Mouse (Mus musculus) forebrain, embryonic 11.5 days (tissue): ENCODE measurements at regions not wholly inside any gene's neighbourhood (a gene's known extent, or its start where the extent isn't known, plus 50 kb on each side); places are given as distances from the start of the nearest gene placed in this dataset.
A peak's percentile ranks its signal among the peaks of the same experiment; 100 is the strongest.
"Not testable (repeated sequence)": the region's sequence is repeated elsewhere in the genome, so short reads cannot be mapped to it uniquely, and the experiment has no call there.

Experiments
- ATAC-seq: fragments of 200-750 bp; cut with Nextera tagmentation; replicated peaks from 2 replicates; pipeline ENCODE4 v1.8.0; 2017; ENCODE audit warnings: moderate TSS enrichment; ENCODE audit not compliant: low FRiP score
- DNase-seq: peaks from one replicate; pipeline ENCODE4 v3.0.0-alpha.2; 2017; ENCODE audit warnings: low spot score
- H3K27ac ChIP-seq: fragments of 300-500 bp; sonication (generic); 2 replicates; pipeline ENCODE4 v1.5.1; 2014; ENCODE audit warnings: low read depth, low read length
- H3K27me3 ChIP-seq: fragments of 300-500 bp; sonication (generic); 2 replicates; pipeline ENCODE4 v1.6.1; 2014; ENCODE audit warnings: mild to moderate bottlenecking, low read length, mixed read lengths; ENCODE audit not compliant: control insufficient read depth, insufficient read depth
- H3K36me3 ChIP-seq: fragments of 300-500 bp; sonication (generic); 2 replicates; pipeline ENCODE4 v1.6.1; 2014; ENCODE audit warnings: mild to moderate bottlenecking, low read length, moderate library complexity, mixed read lengths; ENCODE audit not compliant: control insufficient read depth, insufficient read depth
- H3K4me1 ChIP-seq: fragments of 300-500 bp; sonication (generic); replicated peaks from 2 replicates; pipeline ENCODE4 v1.6.1; 2014; ENCODE audit warnings: low read length, mixed read lengths; ENCODE audit not compliant: control insufficient read depth, insufficient read depth
- H3K4me2 ChIP-seq: fragments of 300-500 bp; sonication (generic); 2 replicates; pipeline ENCODE4 v1.6.1; 2014; ENCODE audit warnings: low read depth, mild to moderate bottlenecking, low read length, moderate library complexity, mixed read lengths; ENCODE audit not compliant: severe bottlenecking
- H3K4me3 ChIP-seq: fragments of 300-500 bp; sonication (generic); 2 replicates; pipeline ENCODE4 v1.5.1; 2014; ENCODE audit warnings: low read depth, low read length
- H3K9ac ChIP-seq: fragments of 300-500 bp; sonication (generic); 2 replicates; pipeline ENCODE4 v1.6.1; 2014; ENCODE audit warnings: low read length
- H3K9me3 ChIP-seq: fragments of 300-500 bp; sonication (generic); 2 replicates; pipeline ENCODE4 v1.6.1; 2016; ENCODE audit warnings: low read length, mixed read lengths; ENCODE audit not compliant: control insufficient read depth
- WGBS: fragments of 180-500 bp; shearing (Covaris S2); extraction: QIAGEN DNeasy Blood & Tissue Kit; methylation state at CpG from one replicate; pipeline ENCODE4 v1.1.7; 2014; 5-methylcytosine and 5-hydroxymethylcytosine counted together

DNA sequence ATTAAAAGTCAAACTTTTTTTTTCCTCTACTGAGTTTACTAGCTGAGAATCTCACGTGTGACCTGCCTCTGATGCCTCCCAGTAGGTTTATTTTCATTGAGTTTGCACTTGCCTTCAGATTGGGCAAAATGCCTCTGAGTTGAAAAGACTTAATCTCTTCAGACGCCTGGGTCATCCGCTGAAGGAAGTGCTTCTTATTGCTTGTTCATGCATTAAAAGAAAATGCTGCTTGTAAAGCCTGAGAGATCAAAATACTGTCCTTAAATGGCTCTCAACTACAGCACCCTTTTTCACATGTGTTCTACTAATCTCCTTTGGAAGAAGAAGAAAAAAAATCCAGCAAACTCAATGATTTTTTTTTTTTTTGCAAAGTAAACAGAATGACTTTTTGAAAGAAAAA, 351.5 kb downstream of the Kcnh5 start:
- WGBS: 22% methylated on average over 3 of the region's 3 CpGs
- Histone ChIP-seq H3K36me3 (no peaks in the 10 kb centered on the region), H3K27ac (no peak overlapping the region), H3K27me3 (no peaks in the 10 kb centered on the region), H3K4me1 (no peaks in the 10 kb centered on the region), H3K4me2 (no peak overlapping the region), H3K9ac (no peak overlapping the region), H3K9me3 (no peaks in the 10 kb centered on the region), H3K4me3 (no peak overlapping the region)
- ATAC-seq: no peak
- DNase-seq: no peak

- Histone ChIP-seq H3K9ac (no peak overlapping the region), H3K9me3 (no peaks in the 10 kb centered on the region), H3K4me3 (no peak overlapping the region), H3K27me3 (no peaks in the 10 kb centered on the region), H3K27ac (no peak overlapping the region), H3K4me1 (no peaks in the 10 kb centered on the region), H3K36me3 (no peaks in the 10 kb centered on the region), H3K4me2 (no peak overlapping the region)
- DNase-seq (no peak), ATAC-seq (no peak)
- 63% methylated on average over 3 of the region's 3 CpGs for WGBS
Observed at GRCm38 (mm10) chr12:74824735-74825494, 352.2 kb downstream of the Kcnh5 start.

DNA sequence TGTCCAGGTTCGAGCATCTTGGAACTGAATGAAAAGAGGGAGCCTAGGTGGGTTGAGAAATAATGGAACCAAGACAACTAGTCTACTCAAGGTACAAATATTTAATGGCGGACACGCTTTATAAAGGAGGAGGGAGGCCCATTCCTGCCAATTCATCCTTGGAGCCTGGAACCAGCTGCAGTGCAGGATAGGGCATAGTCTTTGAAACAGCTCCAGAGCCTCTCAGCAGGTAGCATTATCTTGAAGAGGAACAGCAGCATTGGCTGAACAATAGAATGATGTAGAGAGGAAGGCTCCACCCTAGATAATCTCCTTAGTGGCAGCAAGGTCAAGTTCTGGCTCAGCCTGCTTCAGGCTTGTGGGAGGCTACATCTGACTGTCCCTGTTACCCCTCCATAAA, 361.0 kb downstream of the Kcnh5 start:
- not testable (repeated sequence) for H3K27me3 ChIP-seq, DNase-seq, H3K4me2 ChIP-seq, H3K4me3 ChIP-seq, H3K9ac ChIP-seq, H3K9me3 ChIP-seq, ATAC-seq, H3K27ac ChIP-seq, H3K4me1 ChIP-seq, H3K36me3 ChIP-seq
- WGBS: 84% methylated on average over 3 of the region's 3 CpGs

GRCm38 (mm10) chr12:74808571-74808970, 368.6 kb downstream of the Kcnh5 start:
- H3K4me2 ChIP-seq, DNase-seq, H3K4me1 ChIP-seq, H3K27ac ChIP-seq, H3K27me3 ChIP-seq, H3K4me3 ChIP-seq, H3K36me3 ChIP-seq, H3K9ac ChIP-seq, H3K9me3 ChIP-seq, ATAC-seq: not testable (repeated sequence)
- 88% methylated on average over 2 of the region's 2 CpGs for WGBS

- not testable (repeated sequence) for H3K9ac ChIP-seq, H3K4me3 ChIP-seq, H3K4me2 ChIP-seq, DNase-seq, H3K27ac ChIP-seq, H3K9me3 ChIP-seq, H3K27me3 ChIP-seq, H3K4me1 ChIP-seq, H3K36me3 ChIP-seq, ATAC-seq
- WGBS: 96% methylated on average over 15 of the region's 15 CpGs
Observed at GRCm38 (mm10) chr12:74807926-74808325, 369.2 kb downstream of the Kcnh5 start.

GRCm38 (mm10) chr12:74803740-74804512, 373.2 kb downstream of the Kcnh5 start:
- H3K4me3 ChIP-seq: no peak overlapping the region
- H3K4me2 ChIP-seq: no peak overlapping the region
- no peaks in the 10 kb centered on the region for H3K27me3 ChIP-seq
- 66% methylated on average over 13 of the region's 13 CpGs for WGBS
- no peak overlapping the region for H3K9ac ChIP-seq
- DNase-seq (no peak), ATAC-seq (peak; percentile 89)
- no peaks in the 10 kb centered on the region for H3K36me3 ChIP-seq
- no peak overlapping the region for H3K27ac ChIP-seq
- no peaks in the 10 kb centered on the region for H3K4me1 ChIP-seq
- no peaks in the 10 kb centered on the region for H3K9me3 ChIP-seq

- no peak overlapping the region for H3K27ac ChIP-seq
- WGBS: 88% methylated on average over 3 of the region's 3 CpGs
- no peaks in the 10 kb centered on the region for H3K9me3 ChIP-seq
- ATAC-seq: no peak
- no peak overlapping the region for H3K9ac ChIP-seq
- H3K27me3 ChIP-seq: no peaks in the 10 kb centered on the region
- H3K36me3 ChIP-seq: no peaks in the 10 kb centered on the region
- H3K4me3 ChIP-seq: no peak overlapping the region
- no peak for DNase-seq
- H3K4me1 ChIP-seq: no peaks in the 10 kb centered on the region
- H3K4me2 ChIP-seq: no peak overlapping the region
Observed at GRCm38 (mm10) chr12:74792036-74792435, 385.1 kb downstream of the Kcnh5 start.

DNA sequence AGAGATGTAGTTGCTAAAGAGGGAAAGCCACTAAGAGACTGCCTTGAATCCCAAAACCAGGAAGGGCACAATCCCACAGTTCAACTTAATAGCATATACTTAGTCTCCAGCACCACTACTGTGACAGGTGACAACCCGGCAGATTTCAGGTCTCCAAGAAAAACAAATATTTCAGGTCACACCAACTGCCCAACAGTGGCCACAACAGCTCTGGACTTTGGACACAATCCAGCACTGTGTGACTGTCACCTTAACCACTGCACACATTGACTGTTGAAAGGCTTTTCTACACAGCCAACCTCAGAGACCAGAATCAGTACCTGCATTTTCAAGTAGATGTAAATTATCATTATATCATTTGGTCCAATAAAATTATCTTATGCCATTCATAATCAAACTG, 414.8 kb downstream of the Kcnh5 start:
- no peaks in the 10 kb centered on the region for H3K36me3 ChIP-seq
- no peak for DNase-seq
- WGBS: 95% methylated on average over 1 of the region's 1 CpGs
- no peak overlapping the region for H3K4me2 ChIP-seq
- no peak overlapping the region for H3K27ac ChIP-seq
- H3K27me3 ChIP-seq: no peaks in the 10 kb centered on the region
- no peak overlapping the region for H3K9ac ChIP-seq
- no peaks in the 10 kb centered on the region for H3K4me1 ChIP-seq
- no peaks in the 10 kb centered on the region for H3K9me3 ChIP-seq
- ATAC-seq: no peak
- H3K4me3 ChIP-seq: no peak overlapping the region

DNA sequence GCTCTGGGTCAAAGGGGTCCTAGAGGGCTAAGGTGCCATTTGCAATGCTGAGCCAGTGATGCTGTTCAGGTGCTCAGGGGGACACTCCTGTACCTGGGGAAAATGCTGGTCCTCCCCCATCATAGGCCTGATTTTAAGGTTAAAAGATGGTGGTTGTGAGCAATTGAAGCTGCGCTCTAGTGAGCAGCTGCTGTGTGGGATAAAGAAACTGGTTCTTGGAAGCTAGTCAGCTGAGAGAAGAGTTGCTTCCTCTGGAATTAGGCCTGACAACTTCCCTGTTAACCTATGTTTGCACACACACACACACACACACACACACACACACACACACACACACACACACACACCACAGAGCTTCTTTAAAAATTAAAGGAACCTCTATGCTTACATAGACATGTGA, 428.9 kb upstream of the Gm11042 start:
- Histone ChIP-seq H3K27ac (no peak overlapping the region), H3K36me3 (no peaks in the 10 kb centered on the region), H3K4me2 (no peak overlapping the region), H3K4me1 (no peaks in the 10 kb centered on the region), H3K27me3 (no peaks in the 10 kb centered on the region), H3K9me3 (no peaks in the 10 kb centered on the region), H3K4me3 (no peak overlapping the region), H3K9ac (no peak overlapping the region)
- no peak for DNase-seq
- 95% methylated on average over 1 of the region's 1 CpGs for WGBS
- ATAC-seq: no peak
